Mouse (Mus musculus) liver, embryonic 14.5 days (tissue): ENCODE results near the gene Irs3. TPM values are rescaled to one million over a fixed set of nuclear protein-coding genes. Genes with fewer than 3 reads are reported as not detected.
A peak's percentile ranks its signal among the peaks of the same experiment; 100 is the strongest.

ENCODE experiments used
- ATAC-seq: fragments of 200-750 bp; cut with Nextera tagmentation; 2 replicates; pipeline ENCODE4 v1.8.0; 2017; ENCODE audit warnings: moderate number of reproducible peaks, mild to moderate bottlenecking, moderate library complexity; ENCODE audit not compliant: insufficient read depth
- DNase-seq, 3 experiments: peaks; one replicate each; pipeline ENCODE4 v3.0.0-alpha.2; 2012 to 2013; ENCODE audit warnings: low read depth in 3 of 3, low spot score in 3 of 3
- H3K27ac ChIP-seq: fragments of 300-500 bp; sonication (generic); 2 replicates; pipeline ENCODE4 v1.5.1; 2014; ENCODE audit warnings: moderate library complexity, mild to moderate bottlenecking, control low read depth, inconsistent platforms
- H3K27me3 ChIP-seq: fragments of 300-500 bp; sonication (generic); 2 replicates; pipeline ENCODE4 v1.6.1; 2014; ENCODE audit warnings: mild to moderate bottlenecking, low read length, moderate library complexity; ENCODE audit not compliant: control insufficient read depth, insufficient read depth
- H3K36me3 ChIP-seq: fragments of 300-500 bp; sonication (generic); replicated peaks from 2 replicates; pipeline ENCODE4 v1.6.1; 2014; ENCODE audit warnings: low read depth; ENCODE audit not compliant: control insufficient read depth, insufficient read depth
- H3K4me1 ChIP-seq, 2 experiments: fragments of 200-500 bp in 1 of 2; fragments of 300-500 bp in 1 of 2; sonication (generic) in 1 of 2; replicated peaks; 2 replicates each; pipeline ENCODE4 v1.6.1; 2012 to 2014; ENCODE audit warnings: antibody characterized with exemption in 1 of 2, inconsistent platforms in 1 of 2, low read length in 1 of 2; ENCODE audit not compliant: control insufficient read depth in 2 of 2, insufficient read depth in 2 of 2
- H3K4me2 ChIP-seq: fragments of 300-500 bp; sonication (generic); 2 replicates; pipeline ENCODE4 v1.6.1; 2014; ENCODE audit warnings: low read depth, mild to moderate bottlenecking, control low read depth, moderate library complexity
- H3K4me3 ChIP-seq, 2 experiments: fragments of 200-500 bp in 1 of 2; fragments of 300-500 bp in 1 of 2; sonication (generic) in 1 of 2; 2 replicates each; pipeline ENCODE4 v1.5.1; 2012 to 2014; ENCODE audit warnings: low read depth in 2 of 2, low read length in 2 of 2, mild to moderate bottlenecking in 2 of 2, control low read depth in 1 of 2, inconsistent platforms in 1 of 2, moderate library complexity in 1 of 2; ENCODE audit not compliant: insufficient read depth in 1 of 2
- H3K9ac ChIP-seq: fragments of 300-500 bp; sonication (generic); replicated peaks from 2 replicates; pipeline ENCODE4 v1.6.1; 2014; ENCODE audit warnings: mild to moderate bottlenecking, control low read depth, moderate library complexity
- H3K9me3 ChIP-seq: fragments of 300-500 bp; sonication (generic); 2 replicates; pipeline ENCODE4 v1.6.1; 2016; ENCODE audit warnings: low read length, mixed read lengths; ENCODE audit not compliant: control insufficient read depth
- CTCF ChIP-seq: IDR thresholded peaks from 2 replicates; pipeline ENCODE4 v1.5.1; 2016; ENCODE audit warnings: antibody characterized with exemption, low read depth, control low read depth
- EP300 ChIP-seq: IDR thresholded peaks from 2 replicates; pipeline ENCODE4 v1.6.1; 2016; ENCODE audit warnings: antibody characterized with exemption, low read depth
- WGBS: fragments of 180-500 bp; shearing (Covaris S2); extraction: QIAGEN DNeasy Blood & Tissue Kit; methylation state at CpG from one replicate; pipeline ENCODE4 v1.1.7; 2014; ENCODE audit not compliant: insufficient replicate concordance; 5-methylcytosine and 5-hydroxymethylcytosine counted together
- polyA plus RNA-seq, 2 experiments: library from polyadenylated mRNA; depleted of rRNA in 1 of 2; stranded (reverse) in 1 of 2; unstranded in 1 of 2; fragments of >200 nt; fragmentation: Nextera tagmentation in 1 of 2; extraction: Ambion mirVana in 1 of 2; gene quantifications; 2 replicates each; pipeline versions ENCODE4 v1.2.1 to v1.2.3; 2012 to 2014

Gene Irs3
- polyA plus RNA-seq, 2 experiments: 0.02 TPM; not detected in 1

DNA sequence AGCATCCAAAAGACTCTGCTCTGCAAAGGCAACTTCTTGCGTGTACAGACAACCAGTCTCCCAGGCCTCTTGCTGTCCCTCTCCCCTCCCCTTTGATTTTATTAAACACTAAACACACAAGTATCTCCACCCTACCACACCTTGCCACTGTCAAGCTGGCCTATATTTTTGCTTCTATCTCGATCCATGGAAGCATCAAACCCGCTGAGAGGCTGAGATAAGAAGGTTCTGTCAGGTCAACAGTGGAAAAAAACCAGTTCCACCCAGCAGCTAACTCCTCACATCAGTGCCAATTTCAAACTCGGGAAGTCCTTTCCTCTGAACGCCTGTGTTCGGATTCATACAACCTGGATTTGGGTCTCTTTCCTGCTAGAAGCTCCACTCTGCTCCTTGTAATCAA lies 27.5 kb upstream of the Irs3 start:
- peak overlapping the region in 1 of 2 experiments; percentile 22; a peak in 2 of 4 replicates for H3K4me3 ChIP-seq
- peak overlapping the region; percentile 59 for H3K4me2 ChIP-seq
- peak overlapping the region; percentile 69 for H3K27ac ChIP-seq
- TF ChIP-seq CTCF: no peak
- peak; percentile 92 for TF ChIP-seq EP300
- peak; percentile 64 to 78 (median 73) for DNase-seq
- ATAC-seq: peak; percentile 81
- peak overlapping the region; percentile 52 for H3K9ac ChIP-seq
- no peaks in the 10 kb centered on the region for H3K9me3 ChIP-seq
- no peaks in the 10 kb centered on the region for H3K27me3 ChIP-seq
- H3K36me3 ChIP-seq: peaks cover 13% of the 10 kb centered on the region
- 25% methylated on average over 6 of the region's 6 CpGs for whole genome bisulfite sequencing
- H3K4me1 ChIP-seq: peaks cover 28 to 39% of the 10 kb centered on the region in 2 experiments

DNA sequence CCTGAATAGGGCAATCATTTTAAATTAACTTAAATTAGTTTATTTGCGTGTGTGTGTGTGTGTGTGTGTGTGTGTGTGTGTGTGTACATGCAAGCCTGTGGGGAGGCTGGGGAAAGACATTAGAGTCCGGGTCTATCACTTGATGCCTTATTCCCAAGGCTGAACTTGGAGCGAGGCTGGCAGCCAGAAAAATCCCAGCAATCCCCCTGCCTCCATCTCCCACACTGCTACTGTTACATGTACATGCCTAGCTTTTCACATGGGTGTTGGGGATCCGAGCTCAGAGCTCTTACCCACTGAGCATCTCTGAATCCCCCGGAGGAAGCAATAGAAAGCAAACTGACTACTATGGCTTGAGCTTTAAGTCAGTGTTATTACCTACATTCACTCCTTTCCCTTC lies 26.8 kb upstream of the Irs3 start:
- whole genome bisulfite sequencing: 78% methylated on average over 5 of the region's 5 CpGs
- H3K27me3 ChIP-seq: no peaks in the 10 kb centered on the region
- H3K27ac ChIP-seq: peak overlapping the region; percentile 69
- H3K9me3 ChIP-seq: no peaks in the 10 kb centered on the region
- H3K4me3 ChIP-seq: no peak overlapping the region
- peak overlapping the region; percentile 59; the same call in 1 of the 2 replicates for H3K4me2 ChIP-seq
- H3K4me1 ChIP-seq: peaks cover 28 to 39% of the 10 kb centered on the region in 2 experiments
- no peak for DNase-seq
- TF ChIP-seq CTCF: no peak
- no peak for TF ChIP-seq EP300
- no peak overlapping the region; the same call in 1 of the 2 replicates for H3K9ac ChIP-seq
- H3K36me3 ChIP-seq: peaks cover 18% of the 10 kb centered on the region
- no peak for ATAC-seq

DNA sequence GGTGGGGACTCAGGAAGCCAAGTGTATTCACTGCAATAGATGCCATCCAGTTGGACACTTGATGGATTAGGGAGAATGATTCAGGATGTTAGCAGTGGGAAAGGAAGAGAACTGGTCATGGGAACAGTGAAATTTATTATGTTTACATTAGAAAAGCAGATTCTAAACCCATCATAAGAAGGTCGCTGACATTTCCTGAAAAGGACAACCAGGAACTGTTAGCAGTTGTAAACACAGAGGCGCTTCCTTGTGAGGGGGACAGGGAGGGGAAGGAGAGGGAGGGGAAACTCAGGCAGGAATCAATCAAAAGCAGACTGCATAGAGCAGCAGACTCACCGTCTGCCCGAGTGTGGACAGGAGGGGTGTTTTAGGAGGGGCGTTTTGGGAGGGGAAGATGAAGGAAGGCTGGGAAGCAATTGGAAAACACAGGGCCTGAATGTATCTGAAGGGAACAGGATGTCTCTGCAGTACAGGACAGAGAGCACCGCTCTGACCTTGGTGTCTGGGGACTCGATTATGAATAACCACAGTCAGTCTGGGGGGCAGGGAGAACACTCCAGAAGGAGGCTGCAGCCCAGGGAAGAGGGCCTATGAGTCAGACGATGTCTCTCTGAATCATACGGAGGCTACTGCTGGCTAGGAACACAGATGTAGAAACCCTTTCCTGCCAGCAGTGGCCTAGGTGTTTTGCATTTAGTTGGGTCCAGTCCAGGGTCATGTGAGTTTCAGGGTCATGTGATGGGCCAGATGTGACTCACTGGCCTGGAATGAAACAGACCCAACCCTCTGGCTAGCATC lies 26.1 kb upstream of the Irs3 start:
- no peaks in the 10 kb centered on the region for H3K9me3 ChIP-seq
- no peaks in the 10 kb centered on the region for H3K27me3 ChIP-seq
- H3K4me1 ChIP-seq: peaks cover 28 to 39% of the 10 kb centered on the region in 2 experiments
- no peak overlapping the region for H3K9ac ChIP-seq
- TF ChIP-seq EP300 (no peak), CTCF (no peak)
- 24% methylated on average over 9 of the region's 9 CpGs for WGBS
- H3K36me3 ChIP-seq: peaks cover 19% of the 10 kb centered on the region
- no peak overlapping the region for H3K4me3 ChIP-seq
- no peak for DNase-seq
- H3K4me2 ChIP-seq: no peak overlapping the region
- H3K27ac ChIP-seq: peak overlapping the region; percentile 69
- ATAC-seq: 0 out of 2 replicates have a peak, but pooled peaks have one; percentile 13

DNA sequence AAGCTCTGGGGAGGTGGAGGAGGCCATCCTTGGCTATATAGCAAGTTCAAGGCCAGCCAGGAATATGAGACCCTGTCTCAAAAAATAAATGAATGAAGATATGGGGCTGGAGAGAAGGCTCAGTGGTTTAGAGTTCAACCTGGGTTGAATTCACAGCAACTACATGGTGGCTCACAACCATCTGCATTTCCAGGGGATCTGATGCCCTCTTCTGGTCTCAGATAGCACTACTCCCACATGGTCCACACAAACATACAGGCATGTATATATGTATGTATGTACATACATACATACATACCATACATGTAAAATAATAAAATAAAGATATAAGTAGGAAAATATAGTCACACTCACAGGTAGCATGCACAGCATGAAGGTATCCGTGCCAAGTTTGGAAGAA lies 24.7 kb upstream of the Irs3 start:
- ATAC-seq (no peak), DNase-seq (no peak)
- TF ChIP-seq EP300 (no peak), CTCF (peak; percentile 67)
- WGBS: 88% methylated on average over 1 of the region's 1 CpGs
- H3K27me3 ChIP-seq: no peaks in the 10 kb centered on the region
- H3K4me2 ChIP-seq: no peak overlapping the region
- no peak overlapping the region for H3K27ac ChIP-seq
- H3K9me3 ChIP-seq: no peaks in the 10 kb centered on the region
- peaks cover 28% of the 10 kb centered on the region for H3K36me3 ChIP-seq
- H3K4me3 ChIP-seq: no peak overlapping the region
- H3K4me1 ChIP-seq: peaks cover 28 to 38% of the 10 kb centered on the region in 2 experiments
- H3K9ac ChIP-seq: no peak overlapping the region

DNA sequence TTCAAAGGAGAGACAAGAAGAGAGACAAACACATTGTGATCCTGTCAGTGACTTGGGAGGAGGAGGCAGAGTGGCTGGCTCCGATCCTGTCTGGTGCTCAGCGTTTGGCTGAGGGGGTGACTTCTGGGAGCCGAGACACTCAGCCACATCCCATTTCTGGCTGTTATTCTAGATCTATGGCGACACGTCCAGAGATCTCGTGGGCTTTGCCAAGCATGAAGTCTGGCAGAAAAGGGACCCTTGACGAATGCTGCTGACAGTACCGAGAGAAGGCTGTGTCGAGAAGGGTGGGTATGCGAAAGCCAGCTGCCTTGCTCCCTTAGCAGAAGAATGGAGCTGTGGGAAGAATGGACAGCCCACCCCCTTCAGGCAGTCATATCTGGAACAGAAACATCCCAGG lies 23.5 kb upstream of the Irs3 start:
- Histone ChIP-seq H3K4me2 (no peak overlapping the region), H3K9me3 (no peaks in the 10 kb centered on the region), H3K27ac (no peak overlapping the region), H3K9ac (no peak overlapping the region), H3K27me3 (no peaks in the 10 kb centered on the region), H3K36me3 (peaks cover 39% of the 10 kb centered on the region), H3K4me1 (peaks cover 22 to 29% of the 10 kb centered on the region in 2 experiments), H3K4me3 (no peak overlapping the region)
- no peak for ATAC-seq
- DNase-seq: no peak
- TF ChIP-seq EP300 (no peak), CTCF (no peak)
- WGBS: 88% methylated on average over 10 of the region's 10 CpGs
